Mouse (Mus musculus): ENCODE measurements around the gene Slk.

The Slk gene

GRCm38 (mm10) chr19:47579225-47579787 is at the start of gene Slk:
Gene Slk (plus strand): TSS chr19:47579678.
- DNase-seq, result peak; percentile 79

- no peak for DNase-seq
Measured at GRCm38 (mm10) chr19:47531309-47531708, 48.2 kb upstream of the Slk start.

- DNase-seq, result no peak
Measured at GRCm38 (mm10) chr19:47532449-47532848, 47.0 kb upstream of the Slk start.

GRCm38 (mm10) chr19:47534131-47534530 is 45.3 kb upstream of the Slk start:
- no peak for DNase-seq

- DNase-seq, result peak; percentile 99
Measured at GRCm38 (mm10) chr19:47536521-47537299, 42.8 kb upstream of the Slk start.

- DNase-seq, result no peak
Measured at GRCm38 (mm10) chr19:47537300-47537792, 42.1 kb upstream of the Slk start, which contains the start of gene Stn1. Gene Stn1 (minus strand): TSS chr19:47537507.

- DNase-seq, result no peak
Measured at GRCm38 (mm10) chr19:47537879-47538278, 41.6 kb upstream of the Slk start.

GRCm38 (mm10) chr19:47538801-47539200 is 40.7 kb upstream of the Slk start:
- DNase-seq, result no peak

GRCm38 (mm10) chr19:47542441-47542840 is 37.0 kb upstream of the Slk start:
- DNase-seq, result peak; percentile 48

GRCm38 (mm10) chr19:47545055-47545454 is 34.4 kb upstream of the Slk start:
- DNase-seq, result no peak

- no peak for DNase-seq
Measured at GRCm38 (mm10) chr19:47545528-47545927, 34.0 kb upstream of the Slk start.

GRCm38 (mm10) chr19:47548432-47549076 is 30.9 kb upstream of the Slk start:
- DNase-seq, result no peak

GRCm38 (mm10) chr19:47549174-47549573 is 30.3 kb upstream of the Slk start:
- DNase-seq, result peak; percentile 22

GRCm38 (mm10) chr19:47549584-47549983 is 29.9 kb upstream of the Slk start:
- no peak for DNase-seq

GRCm38 (mm10) chr19:47559145-47559544 is 20.3 kb upstream of the Slk start:
- no peak for DNase-seq

- DNase-seq, result peak; percentile 42
Measured at GRCm38 (mm10) chr19:47559751-47560512, 19.5 kb upstream of the Slk start.

- no peak for DNase-seq
Measured at GRCm38 (mm10) chr19:47560544-47561161, 18.8 kb upstream of the Slk start.

GRCm38 (mm10) chr19:47561996-47562441 is 17.5 kb upstream of the Slk start:
- DNase-seq, result no peak

GRCm38 (mm10) chr19:47563715-47564114 is 15.8 kb upstream of the Slk start:
- no peak for DNase-seq

- no peak for DNase-seq
Measured at GRCm38 (mm10) chr19:47565031-47565654, 14.3 kb upstream of the Slk start.

- DNase-seq, result no peak
Measured at GRCm38 (mm10) chr19:47565994-47566393, 13.5 kb upstream of the Slk start.

- no peak for DNase-seq
Measured at GRCm38 (mm10) chr19:47570042-47570441, 9.4 kb upstream of the Slk start.

All from layer of hippocampus, adult 9-11 months (tissue).